Mouse (Mus musculus): ENCODE data around the gene Chst10.

- TF ChIP-seq CTCF (IDR thresholded peaks at IDR 0.05; ENCODE audit: extremely low read depth, insufficient read depth, insufficient read length, insufficient replicate concordance) (no peak), POLR2A (IDR thresholded peaks at IDR 0.05; ENCODE audit: low read depth, low read length) (no peak)
Measured at GRCm38 (mm10) chr1:38886602-38887001, 11.4 kb downstream of the Chst10 start.

Measured in spleen, adult 2 months (tissue).